Mouse (Mus musculus): ENCODE data around the gene Gm49486. TPM values are rescaled to one million over a fixed set of nuclear protein-coding genes. Genes with fewer than 3 reads are reported as not detected.

Gm49486 gene
- total RNA-seq (2021), result under 1 TPM; 0.52 to 0.74 TPM

DNA sequence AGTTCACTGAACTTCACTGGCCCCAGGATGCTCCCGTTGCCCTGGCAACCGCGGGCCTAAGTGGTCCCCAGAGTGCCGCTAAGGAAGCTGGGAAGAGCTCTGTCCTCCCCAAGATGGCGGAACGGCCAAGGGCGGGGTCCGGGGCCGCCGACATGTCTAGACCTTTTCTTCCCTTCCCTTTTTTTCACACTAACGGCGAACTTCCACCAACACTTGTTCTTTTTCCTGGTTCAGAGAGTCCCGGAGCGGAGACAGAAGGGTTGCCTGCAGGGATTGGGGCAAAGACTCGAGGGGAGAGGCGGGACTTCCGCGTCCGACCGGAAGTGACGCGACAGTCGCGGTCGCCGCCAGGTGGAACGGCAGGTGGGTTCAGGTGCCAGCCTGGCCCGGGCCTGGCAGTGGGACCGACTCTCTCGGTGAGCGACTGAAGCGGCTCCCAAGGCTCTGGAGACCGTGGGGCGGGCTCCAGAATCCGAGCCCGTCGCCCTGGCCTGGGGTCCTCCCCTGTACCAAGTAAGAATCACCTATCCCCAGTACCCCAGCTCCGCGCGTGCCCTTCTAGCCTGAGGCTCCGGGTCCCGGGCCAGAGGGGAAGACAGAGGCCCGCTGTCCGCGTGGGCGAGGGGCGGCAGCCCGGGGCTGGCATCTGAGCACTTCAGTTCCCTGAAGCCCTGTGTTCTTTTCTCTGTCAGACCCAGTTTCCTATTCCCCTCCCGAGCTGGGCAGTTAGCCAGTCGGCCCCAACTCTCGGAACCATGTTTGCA is at the start of gene Gm49486, which contains the start of gene Pick1:
Gene Gm49486, plus strand, starts transcription at position 334 of the 764 bp plus-strand sequence.
Gene Pick1, plus strand, starts transcription at position 116 of the 764 bp plus-strand sequence.
- DNase-seq, result peak; percentile 92

- no peak for DNase-seq
These were observed 44.0 kb upstream of the Gm49486 start for GRCm38 (mm10) chr15:79185213-79185612.

DNA sequence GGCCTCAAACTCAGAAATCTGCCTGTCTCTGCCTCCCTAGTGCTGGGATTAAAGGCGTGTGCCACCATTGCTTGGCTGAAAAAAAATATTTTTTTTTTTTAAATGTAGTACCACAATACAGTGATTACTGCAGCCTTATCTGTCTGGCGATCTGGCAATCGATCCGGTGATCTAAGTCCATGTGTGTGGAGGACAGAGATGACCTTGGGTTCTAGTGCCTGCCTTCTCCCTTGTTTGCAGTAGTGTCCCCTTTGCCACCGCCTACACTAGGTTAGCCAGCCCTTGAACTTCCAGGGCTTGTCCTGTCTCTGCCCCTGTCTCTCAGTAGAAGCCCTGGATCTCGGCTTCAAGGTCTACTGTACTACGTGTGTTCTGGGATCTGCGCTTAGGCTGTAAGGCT is 41.4 kb upstream of the Gm49486 start:
- no peak for DNase-seq

DNA sequence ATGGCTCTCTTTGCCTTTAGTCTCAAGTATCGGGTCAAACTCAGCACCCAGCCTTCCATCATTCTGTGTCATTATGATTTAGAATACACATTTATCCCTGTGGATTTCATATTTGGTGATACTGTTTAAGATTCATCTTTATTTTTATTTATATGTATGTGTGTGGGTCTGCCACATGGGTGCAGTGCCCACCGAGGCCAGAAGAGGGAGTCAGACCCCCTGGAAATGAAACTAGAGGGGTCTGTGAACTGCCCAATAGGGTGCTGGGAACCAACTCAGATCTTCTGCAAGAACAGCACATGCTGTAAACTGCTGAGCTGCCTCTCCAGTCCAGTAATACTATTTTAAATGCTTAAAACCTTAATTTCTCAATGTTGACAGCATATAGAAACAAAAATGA is 37.8 kb upstream of the Gm49486 start:
- DNase-seq, result no peak

DNA sequence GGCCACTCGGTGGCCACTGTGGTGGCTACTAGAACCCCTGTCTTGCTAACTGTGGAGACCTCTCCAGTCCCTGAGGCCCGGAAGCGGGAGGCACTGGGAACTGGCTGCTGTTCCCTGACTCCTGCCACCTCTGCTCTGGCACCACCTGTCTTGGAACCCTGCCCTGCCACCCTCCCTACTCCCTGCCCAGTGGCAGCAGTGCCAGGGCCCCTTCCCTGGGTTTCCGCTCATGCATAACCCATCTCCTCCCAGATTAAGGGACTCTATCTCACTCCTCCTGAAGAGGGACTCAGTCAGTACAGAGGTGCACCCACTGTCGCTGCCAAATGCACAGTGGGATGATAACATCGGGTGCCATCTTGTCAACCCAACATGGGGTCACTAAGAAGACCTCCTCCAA is 36.7 kb upstream of the Gm49486 start:
- DNase-seq, result peak; percentile 25

DNA sequence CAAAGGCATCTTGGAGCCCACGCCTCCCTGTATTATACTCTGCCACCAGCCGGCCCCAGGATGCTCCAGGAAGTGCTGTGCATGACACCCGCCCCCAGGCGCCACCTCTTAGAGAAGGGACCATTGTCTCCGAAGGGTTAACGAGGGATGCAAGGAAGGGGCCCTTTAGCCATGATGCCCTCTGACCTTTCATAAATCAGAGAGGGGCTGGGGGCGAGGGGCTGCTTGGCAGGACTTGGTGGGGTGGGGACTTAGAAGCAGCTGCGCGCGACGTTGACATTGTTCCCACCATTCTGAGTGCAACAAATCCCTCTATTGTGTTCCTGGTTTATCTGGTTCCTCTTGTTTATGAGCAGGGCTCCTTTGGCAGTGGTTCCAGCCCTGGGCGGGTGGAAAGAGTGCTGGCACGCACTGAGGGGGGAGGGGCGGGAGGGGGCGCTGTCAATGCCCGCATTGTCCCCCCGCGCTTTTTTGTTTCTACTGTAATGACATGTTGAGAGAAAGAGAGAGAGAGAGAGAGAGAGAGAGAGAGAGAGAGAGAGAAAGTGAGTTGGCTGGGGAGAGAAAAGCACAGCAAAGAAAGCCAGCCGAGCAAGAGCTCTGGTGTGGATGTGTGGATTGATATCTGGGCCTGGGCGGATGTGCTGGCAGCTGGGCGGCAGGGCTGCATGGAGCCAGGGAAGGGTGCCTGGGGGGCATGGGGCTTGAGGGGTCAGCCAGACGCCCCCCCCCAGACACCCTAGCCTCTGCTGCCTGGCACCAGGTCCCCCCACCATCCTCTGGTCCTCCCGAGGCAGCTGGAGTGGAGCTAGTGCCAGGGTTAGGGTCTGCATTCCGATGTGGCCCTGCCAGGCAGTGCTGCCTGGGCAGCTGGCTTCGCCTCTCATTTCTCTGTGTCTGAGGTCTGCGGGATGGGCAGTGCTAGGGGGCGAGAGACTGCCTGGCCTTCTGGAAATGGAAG is 36.0 kb upstream of the Gm49486 start:
- peak; percentile 68 for DNase-seq

- DNase-seq, result peak; percentile 24
These were observed 35.1 kb upstream of the Gm49486 start for GRCm38 (mm10) chr15:79194048-79194447.

DNA sequence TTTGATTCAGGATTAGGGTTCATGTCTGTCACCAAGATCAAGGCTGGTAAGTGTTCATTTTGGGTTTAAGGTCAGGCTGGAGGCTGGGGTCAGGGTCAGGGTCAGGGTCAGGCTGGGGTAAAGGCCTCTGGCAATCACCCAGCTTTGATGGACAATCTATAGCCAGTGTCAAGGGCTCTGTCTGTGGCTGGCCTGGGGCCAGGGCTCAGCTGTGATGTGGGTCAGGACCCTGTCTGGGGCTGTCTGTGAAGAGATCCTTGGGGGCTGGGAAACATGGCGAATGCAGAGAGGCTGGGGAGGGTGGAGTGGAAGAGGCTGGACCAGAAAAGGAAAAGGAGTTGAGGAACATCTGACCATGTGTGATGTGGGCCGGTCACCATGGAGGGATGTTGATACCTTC is 34.2 kb upstream of the Gm49486 start:
- DNase-seq, result peak; percentile 17

- peak; percentile 75 for DNase-seq
These were observed 33.7 kb upstream of the Gm49486 start for GRCm38 (mm10) chr15:79195492-79195891.

- no peak for DNase-seq
These were observed 29.7 kb upstream of the Gm49486 start for GRCm38 (mm10) chr15:79199390-79199976.

DNA sequence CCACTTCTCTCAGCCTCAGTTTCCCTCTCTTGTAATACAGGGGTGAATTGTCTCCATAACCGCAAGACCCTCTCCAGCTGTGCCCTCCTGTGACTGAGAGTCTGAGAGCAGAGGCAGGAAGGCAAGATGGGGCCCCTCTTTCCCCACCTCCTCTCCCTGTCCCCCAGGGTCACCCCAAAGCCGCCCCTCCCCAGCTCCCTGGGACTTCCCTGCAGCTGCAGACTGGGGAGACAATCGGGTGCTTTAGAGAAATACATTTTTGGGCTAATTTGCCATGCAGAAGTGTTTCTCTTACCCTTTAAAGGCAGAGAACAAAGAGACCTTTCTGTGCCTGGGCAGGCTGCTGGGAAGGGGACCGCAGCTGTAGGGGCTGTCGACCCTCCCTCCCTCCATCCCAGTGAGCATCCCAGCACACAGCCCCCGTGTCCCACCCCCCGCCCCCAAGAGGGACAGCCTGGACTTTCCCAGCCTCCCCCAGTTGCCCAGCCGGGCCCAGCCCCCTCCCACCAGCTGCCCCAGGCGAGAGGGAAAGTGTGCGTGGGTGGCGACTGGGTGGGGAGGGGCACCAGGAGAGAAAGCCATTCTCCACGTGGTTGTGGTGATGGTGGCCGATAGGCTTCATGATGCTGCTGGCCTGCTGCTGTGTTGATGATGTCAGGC is 27.6 kb upstream of the Gm49486 start:
- no peak for DNase-seq

GRCm38 (mm10) chr15:79202575-79202974 is 26.6 kb upstream of the Gm49486 start:
- DNase-seq, result no peak

GRCm38 (mm10) chr15:79208211-79208610 is 21.0 kb upstream of the Gm49486 start:
- no peak for DNase-seq

GRCm38 (mm10) chr15:79208758-79209439 is 20.3 kb upstream of the Gm49486 start:
- DNase-seq, result peak; percentile 41

- no peak for DNase-seq
These were observed 18.8 kb upstream of the Gm49486 start for GRCm38 (mm10) chr15:79210357-79210756.

- DNase-seq, result no peak
These were observed 16.3 kb upstream of the Gm49486 start for GRCm38 (mm10) chr15:79212750-79213446.

- peak; percentile 21 for DNase-seq
These were observed 15.6 kb upstream of the Gm49486 start for GRCm38 (mm10) chr15:79213591-79213990.

- DNase-seq, result no peak
These were observed 13.0 kb upstream of the Gm49486 start for GRCm38 (mm10) chr15:79216191-79216590.

DNA sequence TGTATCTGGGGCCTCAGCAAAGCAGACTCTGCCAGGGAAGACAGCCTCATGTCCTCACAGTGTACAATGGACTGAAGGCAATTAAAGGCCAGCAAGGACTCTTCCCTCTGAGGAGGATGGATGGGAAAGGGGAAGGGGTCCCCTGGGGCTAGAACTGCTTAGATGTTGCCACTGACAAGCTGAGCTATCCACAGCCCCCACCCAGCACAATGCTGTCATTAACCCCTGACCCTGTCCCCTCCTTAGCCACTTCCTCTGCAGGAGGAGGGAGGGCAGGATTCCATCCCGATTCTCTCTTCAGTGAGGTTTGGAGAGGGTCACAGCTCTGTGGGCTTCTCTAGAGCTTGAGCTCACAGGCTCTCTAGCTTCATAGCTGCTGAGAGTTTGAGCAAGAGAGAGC is 9.6 kb upstream of the Gm49486 start:
- no peak for DNase-seq

DNA sequence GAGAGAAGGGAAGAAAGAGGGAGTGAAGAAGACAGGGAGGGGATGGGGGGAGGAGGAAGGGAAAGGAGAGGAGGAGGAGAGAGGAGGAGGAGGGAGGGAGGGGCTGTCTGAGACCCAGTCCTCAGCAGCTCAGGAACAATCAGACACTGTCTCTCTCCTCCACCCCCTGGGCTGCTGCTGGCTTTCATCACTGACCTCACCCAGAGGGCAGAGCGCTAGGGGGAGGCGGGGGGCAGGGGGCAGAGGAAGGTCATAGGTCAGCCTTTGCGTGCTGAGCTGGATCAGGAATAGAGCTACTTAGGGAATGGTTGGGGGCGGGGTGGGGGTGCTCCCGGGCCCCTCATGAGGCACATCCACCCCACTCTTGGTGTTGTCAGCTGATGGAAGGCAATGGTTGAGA is 5.5 kb upstream of the Gm49486 start:
- no peak for DNase-seq

DNA sequence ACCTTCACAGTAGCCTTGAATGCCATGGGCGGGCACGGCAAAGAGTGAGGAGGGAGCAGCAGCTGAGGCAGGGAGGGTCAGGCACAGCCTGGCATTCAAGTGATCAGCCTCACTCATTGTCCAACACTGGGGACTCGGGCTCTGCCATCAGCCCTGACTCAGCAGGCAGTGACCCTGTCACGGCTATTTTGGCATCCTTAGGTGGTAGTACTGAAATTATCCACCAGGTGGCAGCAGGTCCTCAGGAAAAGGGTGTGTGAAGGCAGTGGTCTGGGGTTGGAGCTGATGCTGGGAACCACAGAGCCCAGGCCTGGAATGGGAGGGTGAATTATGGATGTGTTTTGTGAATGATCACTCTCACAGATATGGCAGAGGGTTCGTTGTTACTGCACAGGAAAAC is 4.5 kb upstream of the Gm49486 start:
- DNase-seq, result peak; percentile 96

Measured in heart, postnatal 4 days (tissue).